Mouse (Mus musculus) C2C12 (cell line): ENCODE measurements around the gene Glt1d1. TPM values are rescaled to one million over a fixed set of nuclear protein-coding genes. Genes with fewer than 3 reads are reported as not detected.

Experiments
- H3K27me3 ChIP-seq: one replicate; pipeline ENCODE4 v1.6.1; 2011; ENCODE audit not compliant: control insufficient read depth, insufficient read depth, insufficient read length
- H3K36me3 ChIP-seq: one replicate; pipeline ENCODE4 v1.6.1; 2011; ENCODE audit not compliant: control insufficient read depth, insufficient read depth
- H3K4me3 ChIP-seq: one replicate; pipeline ENCODE4 v1.5.1; 2011; ENCODE audit warnings: mild to moderate bottlenecking, control low read depth; ENCODE audit not compliant: poor library complexity, insufficient read depth, severe bottlenecking
- H3K79me2 ChIP-seq: one replicate; pipeline ENCODE4 v1.6.1; 2011; ENCODE audit not compliant: control insufficient read depth, insufficient read depth
- H3K79me3 ChIP-seq: one replicate; pipeline ENCODE4 v1.6.1; 2011; ENCODE audit warnings: low read depth, control low read depth
- H3ac ChIP-seq: one replicate; pipeline ENCODE3; 2011; ENCODE audit warnings: low read depth; ENCODE audit not compliant: control insufficient read depth, insufficient read length
- CEBPB ChIP-seq: IDR thresholded peaks from one replicate; pipeline ENCODE4 v1.6.1; 2011; ENCODE audit warnings: low read depth, mild to moderate bottlenecking, control low read depth, moderate library complexity
- CTCF ChIP-seq: IDR thresholded peaks from one replicate; pipeline ENCODE4 v1.5.1; 2011; ENCODE audit not compliant: control insufficient read depth, insufficient read depth, insufficient read length
- FOSL1 ChIP-seq: IDR thresholded peaks from one replicate; pipeline ENCODE4 v1.8.0; 2011; ENCODE audit warnings: mild to moderate bottlenecking, low read length; ENCODE audit not compliant: poor library complexity, insufficient read depth, severe bottlenecking
- MAX ChIP-seq: IDR thresholded peaks from one replicate; pipeline ENCODE4 v1.6.1; 2011; ENCODE audit warnings: mild to moderate bottlenecking, control low read depth
- MYOD1 ChIP-seq: IDR thresholded peaks from one replicate; pipeline ENCODE4 v1.6.1; 2011; ENCODE audit warnings: low read depth; ENCODE audit not compliant: control insufficient read depth, insufficient read length
- MYOG ChIP-seq: IDR thresholded peaks from one replicate; pipeline ENCODE4 v1.6.1; 2011; ENCODE audit not compliant: control insufficient read depth, insufficient read length; ENCODE audit errors: extremely low read depth
- USF1 ChIP-seq: IDR thresholded peaks from one replicate; pipeline ENCODE4 v1.6.1; 2011; ENCODE audit warnings: low read depth, mild to moderate bottlenecking, control low read depth, moderate library complexity
- polyA plus RNA-seq: library from polyadenylated mRNA; unstranded; fragments of >200 nt; fragmentation: generic; extraction: Trizol; gene quantifications from one replicate; pipeline ENCODE4 v1.2.1, GENCODE M21; 2012; ENCODE audit warnings: missing spikeins

The Glt1d1 gene
- polyA plus RNA-seq, 1 experiment = not detected

DNA sequence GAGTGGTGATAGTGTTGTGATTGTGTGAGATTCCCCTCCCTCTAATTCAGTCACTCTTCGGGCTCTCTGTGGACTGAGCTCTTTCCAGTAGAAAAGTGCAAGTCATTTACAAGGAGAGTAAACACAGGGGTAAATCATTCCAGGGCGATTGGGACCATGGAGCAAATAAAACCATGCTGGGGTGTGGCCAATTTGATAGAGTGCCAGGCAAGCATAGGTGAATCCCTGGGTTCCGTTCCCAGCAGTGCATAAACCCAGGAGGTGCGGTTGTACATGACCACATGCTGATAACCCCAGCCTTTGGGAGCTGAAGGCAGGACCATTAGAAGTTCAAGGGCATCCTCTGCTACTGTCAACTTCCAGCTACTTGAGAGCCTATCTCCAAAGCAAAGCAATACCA, 1.1 kb downstream of the Glt1d1 start:
- Histone ChIP-seq H3K4me3 (no peak overlapping the region), H3K79me2 (no peaks in the 10 kb centered on the region), H3K79me3 (no peaks in the 10 kb centered on the region), H3K27me3 (peaks cover 5% of the 10 kb centered on the region), H3K36me3 (no peaks in the 10 kb centered on the region), H3ac (no peak overlapping the region)
- TF ChIP-seq CTCF (no peak), MYOG (no peak), FOSL1 (no peak), CEBPB (no peak), USF1 (no peak), MAX (no peak), MYOD1 (no peak)

- no peak for TF ChIP-seq CTCF
- no peak for TF ChIP-seq MAX
- no peak for TF ChIP-seq FOSL1
- TF ChIP-seq CEBPB = no peak
- no peak for TF ChIP-seq USF1
- TF ChIP-seq MYOG = no peak
- TF ChIP-seq MYOD1 = no peak
- peaks cover 5% of the 10 kb centered on the region for H3K27me3 ChIP-seq
- no peaks in the 10 kb centered on the region for H3K79me2 ChIP-seq
- H3K79me3 ChIP-seq = no peaks in the 10 kb centered on the region
- H3K4me3 ChIP-seq = no peak overlapping the region
- no peak overlapping the region for H3ac ChIP-seq
- H3K36me3 ChIP-seq = no peaks in the 10 kb centered on the region
Measured at GRCm38 (mm10) chr5:127633666-127634065, 1.6 kb downstream of the Glt1d1 start.

- Histone ChIP-seq H3K4me3 (no peak overlapping the region), H3K79me3 (no peaks in the 10 kb centered on the region), H3K36me3 (no peaks in the 10 kb centered on the region), H3K27me3 (no peaks in the 10 kb centered on the region), H3K79me2 (no peaks in the 10 kb centered on the region), H3ac (no peak overlapping the region)
- no peak for TF ChIP-seq CEBPB
- TF ChIP-seq USF1 = no peak
- no peak for TF ChIP-seq MYOD1
- no peak for TF ChIP-seq FOSL1
- no peak for TF ChIP-seq MAX
- TF ChIP-seq CTCF = no peak
- TF ChIP-seq MYOG = no peak
Measured at GRCm38 (mm10) chr5:127637622-127638021, 5.6 kb downstream of the Glt1d1 start.

GRCm38 (mm10) chr5:127638177-127638576, 6.1 kb downstream of the Glt1d1 start:
- Histone ChIP-seq H3K27me3 (no peaks in the 10 kb centered on the region), H3K79me2 (no peaks in the 10 kb centered on the region), H3K4me3 (no peak overlapping the region), H3K36me3 (no peaks in the 10 kb centered on the region), H3ac (no peak overlapping the region), H3K79me3 (no peaks in the 10 kb centered on the region)
- TF ChIP-seq MYOD1 (no peak), MAX (no peak), FOSL1 (no peak), MYOG (no peak), CEBPB (no peak), CTCF (no peak), USF1 (no peak)

GRCm38 (mm10) chr5:127639067-127639605, 7.1 kb downstream of the Glt1d1 start:
- H3K4me3 ChIP-seq = no peak overlapping the region
- H3K79me3 ChIP-seq = no peaks in the 10 kb centered on the region
- H3K27me3 ChIP-seq = no peaks in the 10 kb centered on the region
- H3K79me2 ChIP-seq = no peaks in the 10 kb centered on the region
- no peak overlapping the region for H3ac ChIP-seq
- H3K36me3 ChIP-seq = no peaks in the 10 kb centered on the region
- TF ChIP-seq CTCF (no peak), MYOG (no peak), MAX (no peak), MYOD1 (no peak), USF1 (no peak), CEBPB (no peak), FOSL1 (no peak)

GRCm38 (mm10) chr5:127639635-127640034, 7.6 kb downstream of the Glt1d1 start:
- Histone ChIP-seq H3K79me3 (no peaks in the 10 kb centered on the region), H3K79me2 (no peaks in the 10 kb centered on the region), H3K27me3 (no peaks in the 10 kb centered on the region), H3K36me3 (no peaks in the 10 kb centered on the region), H3ac (no peak overlapping the region), H3K4me3 (no peak overlapping the region)
- TF ChIP-seq CEBPB (no peak), USF1 (no peak), MYOG (no peak), MAX (no peak), MYOD1 (no peak), FOSL1 (no peak), CTCF (no peak)
